Mouse (Mus musculus): ENCODE results near the gene Rack1. TPM values are rescaled to one million over a fixed set of nuclear protein-coding genes. Genes with fewer than 3 reads are reported as not detected.
A peak's percentile ranks its signal among the peaks of the same experiment; 100 is the strongest.

Rack1 gene
- total and polyA plus RNA-seq, 3 experiments: 3,744 to 6,330 (median 5,265) TPM

DNA sequence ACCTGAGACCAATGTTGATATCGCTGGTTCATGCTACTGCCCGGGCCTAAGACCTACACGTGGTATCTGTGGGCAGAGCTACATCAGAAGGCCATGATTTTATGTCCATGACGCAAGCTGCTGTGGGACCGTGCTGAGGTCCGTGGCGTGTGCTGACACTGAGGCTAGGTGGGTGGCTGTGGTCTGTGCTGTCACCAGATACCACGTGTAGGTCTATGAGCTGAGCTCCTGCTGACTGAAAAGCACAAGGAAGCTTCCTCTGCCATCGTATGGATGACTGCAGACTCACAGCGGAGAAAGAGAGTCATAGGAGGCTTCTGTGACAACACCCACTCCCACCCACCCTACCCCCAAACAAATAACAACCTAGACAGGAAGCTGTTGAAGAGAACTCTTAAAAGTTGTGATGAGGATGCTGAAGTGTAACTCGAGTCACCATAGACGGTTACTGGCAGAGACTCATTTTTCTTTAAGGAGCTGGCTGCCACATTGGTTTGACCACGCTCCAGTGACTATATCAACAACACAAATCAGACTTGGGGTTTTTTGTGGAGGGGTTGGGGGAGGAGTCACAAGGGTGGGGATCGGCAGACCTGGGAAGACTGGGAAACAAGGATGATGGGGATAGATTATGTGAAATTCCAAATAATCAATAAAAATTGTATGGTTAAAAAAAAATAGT, 32.8 kb upstream of the Rack1 start:
- 0 out of 2 replicates have a peak, but pooled peaks have one; percentile 12 for TF ChIP-seq BHLHE40 (IDR thresholded peaks at IDR 0.05; ENCODE audit: low read depth, low read length)
- no peak for TF ChIP-seq ZNF384 (IDR thresholded peaks at IDR 0.05; ENCODE audit: low read depth, low read length)
- no peak for DNase-seq (ENCODE audit: extremely low read depth)
- Histone ChIP-seq H3K36me3 (replicated peaks in 1 of 2; ENCODE audit: control insufficient read depth in 1 of 2, insufficient read depth in 1 of 2, low read length in 1 of 2) (no peaks in the 10 kb centered on the region), H3K9me3 (replicated peaks; ENCODE audit: low read length) (no peaks in the 10 kb centered on the region), H3K27ac (ENCODE audit: insufficient read depth, low read depth) (no peak overlapping the region), H3K79me2 (replicated peaks; ENCODE audit: control insufficient read depth, extremely low read depth, insufficient read depth, poor library complexity, severe bottlenecking) (no peaks in the 10 kb centered on the region), H3K4me2 (ENCODE audit: insufficient read depth, low read depth, poor library complexity, severe bottlenecking) (no peak overlapping the region), H3K4me1 (ENCODE audit: control insufficient read depth in 1 of 2, insufficient read depth in 2 of 2) (peaks cover 3 to 12% of the 10 kb centered on the region in 2 experiments; a peak in 2 of 4 replicates), H3K4me3 (replicated peaks in 1 of 3; ENCODE audit: low read depth in 2 of 3, low read length in 2 of 3, poor library complexity in 1 of 3) (no peak overlapping the region), H3K27me3 (replicated peaks) (no peaks in the 10 kb centered on the region), H3K9ac (ENCODE audit: insufficient read depth, low read depth) (no peak overlapping the region)
- dilution Hi-C loops (cut with MboI; ENCODE audit: extremely low pct_ligation_motif_present, extremely low pct_unique_long_range_greater_than_20kb, low sequenced_read_pairs) (no loop called here), in situ Hi-C loops (cut with MboI; ENCODE audit: low pct_ligation_motif_present, low pct_unique_long_range_greater_than_20kb, low sequenced_read_pairs) (loop anchor here (25.0 kb wide), 1 partner anchor 505 kb away; no protein-coding TSS in a partner anchor)

DNA sequence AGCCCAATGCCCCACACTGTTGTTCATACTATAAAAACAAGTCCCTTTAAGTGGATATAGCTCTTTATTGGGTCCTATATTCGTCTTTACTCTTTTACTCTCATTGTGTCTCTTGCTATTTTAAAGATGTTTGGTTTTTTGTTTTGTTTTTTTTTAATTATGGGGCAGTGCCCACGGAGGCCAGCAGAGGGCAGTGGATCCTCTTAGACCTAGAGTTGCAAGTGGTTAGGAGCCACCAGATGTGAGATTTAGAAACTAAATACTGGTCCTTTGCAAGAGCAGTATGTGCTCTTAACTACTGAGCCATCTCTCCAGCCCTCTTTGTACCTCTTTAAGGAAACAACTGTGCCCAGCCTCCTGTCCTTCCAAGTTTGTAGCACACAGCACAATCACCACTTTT, 28.4 kb upstream of the Rack1 start:
- dilution Hi-C loops (cut with MboI; ENCODE audit: extremely low pct_ligation_motif_present, extremely low pct_unique_long_range_greater_than_20kb, low sequenced_read_pairs) (no loop called here), in situ Hi-C loops (cut with MboI; ENCODE audit: low pct_ligation_motif_present, low pct_unique_long_range_greater_than_20kb, low sequenced_read_pairs) (loop anchor here (25.0 kb wide), 1 partner anchor 509 kb away; no protein-coding TSS in a partner anchor)
- H3K9me3 ChIP-seq (replicated peaks; ENCODE audit: low read length): no peaks in the 10 kb centered on the region
- no peak overlapping the region for H3K9ac ChIP-seq (ENCODE audit: insufficient read depth, low read depth)
- TF ChIP-seq TBP (conservative IDR thresholded peaks at IDR 0.05; ENCODE audit: low read depth, low read length): no peak
- 0 out of 2 replicates have a peak, but pooled peaks have one; percentile 36 for TF ChIP-seq MYC (IDR thresholded peaks at IDR 0.05; ENCODE audit: low read depth, low read length)
- TF ChIP-seq E2F4 (IDR thresholded peaks at IDR 0.05; ENCODE audit: insufficient replicate concordance, low read depth, low read length): no peak
- TF ChIP-seq CTCF (conservative IDR thresholded peaks at IDR 0.05 in 1 of 2, IDR thresholded peaks at IDR 0.05 in 1 of 2; ENCODE audit: low read depth in 2 of 2, low read length in 2 of 2): peak; percentile 69 to 87
- no peak for TF ChIP-seq NRF1 (IDR thresholded peaks at IDR 0.05; ENCODE audit: low read depth, low read length)
- no peak for TF ChIP-seq KAT2A (IDR thresholded peaks at IDR 0.05; ENCODE audit: insufficient replicate concordance, low read length)
- no peak for TF ChIP-seq JUND (conservative IDR thresholded peaks at IDR 0.05; ENCODE audit: low read depth, low read length)
- no peak for TF ChIP-seq JUN (IDR thresholded peaks at IDR 0.05; ENCODE audit: insufficient read depth, low read depth, low read length)
- no peak for TF ChIP-seq BHLHE40 (IDR thresholded peaks at IDR 0.05; ENCODE audit: low read depth, low read length)
- TF ChIP-seq RAD21 (IDR thresholded peaks at IDR 0.05; ENCODE audit: low read depth, low read length): peak; percentile 63
- TF ChIP-seq SMC3 (IDR thresholded peaks at IDR 0.05; ENCODE audit: low read depth, low read length): peak; percentile 72
- no peak for TF ChIP-seq HCFC1 (IDR thresholded peaks at IDR 0.05; ENCODE audit: low read depth, low read length)
- TF ChIP-seq IRF4 (IDR thresholded peaks at IDR 0.05; ENCODE audit: low read depth, low read length): no peak
- TF ChIP-seq ZNF384 (IDR thresholded peaks at IDR 0.05; ENCODE audit: low read depth, low read length): peak; percentile 98
- TF ChIP-seq MAFK (IDR thresholded peaks at IDR 0.05; ENCODE audit: insufficient replicate concordance, low read length): no peak
- no peak for TF ChIP-seq NELFE (IDR thresholded peaks at IDR 0.05; ENCODE audit: low read depth, low read length)
- TF ChIP-seq TCF12 (IDR thresholded peaks at IDR 0.05; ENCODE audit: low read depth, low read length): no peak
- no peak for TF ChIP-seq MEF2A (IDR thresholded peaks at IDR 0.05; ENCODE audit: borderline replicate concordance, low read depth, low read length)
- no peak for TF ChIP-seq MXI1 (IDR thresholded peaks at IDR 0.05; ENCODE audit: low read depth, low read length)
- no peaks in the 10 kb centered on the region for H3K79me2 ChIP-seq (replicated peaks; ENCODE audit: control insufficient read depth, extremely low read depth, insufficient read depth, poor library complexity, severe bottlenecking)
- H3K27me3 ChIP-seq (replicated peaks): no peaks in the 10 kb centered on the region
- H3K4me2 ChIP-seq (ENCODE audit: insufficient read depth, low read depth, poor library complexity, severe bottlenecking): no peak overlapping the region
- DNase-seq (ENCODE audit: extremely low read depth): peak; percentile 59
- H3K4me3 ChIP-seq (replicated peaks in 1 of 3; ENCODE audit: low read depth in 2 of 3, low read length in 2 of 3, poor library complexity in 1 of 3): no peak overlapping the region
- H3K27ac ChIP-seq (ENCODE audit: insufficient read depth, low read depth): no peak overlapping the region
- H3K36me3 ChIP-seq (replicated peaks in 1 of 2; ENCODE audit: control insufficient read depth in 1 of 2, insufficient read depth in 1 of 2, low read length in 1 of 2): no peaks in the 10 kb centered on the region
- H3K4me1 ChIP-seq (ENCODE audit: control insufficient read depth in 1 of 2, insufficient read depth in 2 of 2): peaks cover 9 to 21% of the 10 kb centered on the region in 2 experiments
